Mouse (Mus musculus) midbrain, embryonic 13.5 days (tissue): ENCODE data around the gene Myoz2. TPM values are rescaled to one million over a fixed set of nuclear protein-coding genes. Genes with fewer than 3 reads are reported as not detected.
A peak's percentile ranks its signal among the peaks of the same experiment; 100 is the strongest.

Experiments used
- ATAC-seq: fragments of 200-750 bp; cut with Nextera tagmentation; 2 replicates; pipeline ENCODE4 v1.8.0; 2017; ENCODE audit warnings: mild to moderate bottlenecking, moderate TSS enrichment, moderate library complexity
- H3K27ac ChIP-seq: fragments of 300-500 bp; sonication (generic); 2 replicates; pipeline ENCODE4 v1.5.1; 2015; ENCODE audit warnings: inconsistent platforms, mild to moderate bottlenecking, moderate library complexity
- H3K27me3 ChIP-seq: fragments of 300-500 bp; sonication (generic); 2 replicates; pipeline ENCODE4 v1.6.1; 2015; ENCODE audit warnings: mild to moderate bottlenecking, inconsistent platforms
- H3K36me3 ChIP-seq: fragments of 300-500 bp; sonication (generic); 2 replicates; pipeline ENCODE4 v1.6.1; 2015; ENCODE audit warnings: mild to moderate bottlenecking, inconsistent platforms
- H3K4me1 ChIP-seq: fragments of 300-500 bp; sonication (generic); replicated peaks from 2 replicates; pipeline ENCODE4 v1.6.1; 2015; ENCODE audit warnings: inconsistent platforms
- H3K4me2 ChIP-seq: fragments of 300-500 bp; sonication (generic); replicated peaks from 2 replicates; pipeline ENCODE4 v1.6.1; 2015; ENCODE audit warnings: moderate library complexity, mild to moderate bottlenecking, inconsistent platforms
- H3K4me3 ChIP-seq: fragments of 300-500 bp; sonication (generic); replicated peaks from 2 replicates; pipeline ENCODE4 v1.5.1; 2015; ENCODE audit warnings: mild to moderate bottlenecking, inconsistent platforms
- H3K9ac ChIP-seq: fragments of 300-500 bp; sonication (generic); replicated peaks from 2 replicates; pipeline ENCODE4 v1.6.1; 2015; ENCODE audit warnings: mild to moderate bottlenecking, inconsistent platforms
- H3K9me3 ChIP-seq: fragments of 300-500 bp; sonication (generic); 2 replicates; pipeline ENCODE4 v1.6.1; 2016; ENCODE audit warnings: mild to moderate bottlenecking, inconsistent platforms
- WGBS: fragments of 180-500 bp; shearing (Covaris S2); methylation state at CpG from one replicate; pipeline ENCODE4 v1.1.7; 2015; 5-methylcytosine and 5-hydroxymethylcytosine counted together
- polyA plus RNA-seq: library from polyadenylated mRNA; unstranded; fragments of >200 nt; fragmentation: Nextera tagmentation; extraction: Ambion mirVana; gene quantifications from 2 replicates; pipeline ENCODE4 v1.2.1, GENCODE M21; 2015

The Myoz2 gene
- polyA plus RNA-seq, 1 experiment from 2014 or later = not detected

DNA sequence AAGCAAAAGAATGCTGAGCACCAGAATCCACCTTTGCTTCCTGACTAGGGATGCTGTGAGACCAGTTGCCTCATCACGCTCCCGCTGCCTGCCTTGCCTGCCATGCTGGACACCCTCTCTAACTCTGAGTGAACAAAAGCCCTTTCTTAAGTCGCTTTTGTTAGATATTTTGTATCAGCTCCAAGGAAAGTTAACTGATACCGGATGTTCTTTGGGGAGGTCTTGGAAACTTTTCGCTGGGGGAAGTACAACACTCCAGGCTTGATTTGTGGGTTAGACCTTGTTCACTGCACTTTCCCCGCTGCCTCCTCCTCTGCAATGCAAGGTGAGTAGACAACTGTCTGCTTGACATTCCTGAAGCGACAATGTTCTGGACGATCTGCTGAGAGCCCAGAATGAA, 36.3 kb downstream of the Myoz2 start:
- Histone ChIP-seq H3K27me3 (no peaks in the 10 kb centered on the region), H3K9ac (no peak overlapping the region), H3K4me3 (no peak overlapping the region), H3K36me3 (no peaks in the 10 kb centered on the region), H3K4me1 (no peaks in the 10 kb centered on the region), H3K9me3 (no peaks in the 10 kb centered on the region), H3K4me2 (no peak overlapping the region), H3K27ac (no peak overlapping the region)
- WGBS = 81% methylated on average over 8 of the region's 8 CpGs
- no peak for ATAC-seq

GRCm38 (mm10) chr3:122996968-122997367, 37.8 kb downstream of the Myoz2 start:
- no peak for ATAC-seq
- no peaks in the 10 kb centered on the region for H3K27me3 ChIP-seq
- no peaks in the 10 kb centered on the region for H3K4me1 ChIP-seq
- no peaks in the 10 kb centered on the region for H3K36me3 ChIP-seq
- no peak overlapping the region for H3K9ac ChIP-seq
- H3K4me3 ChIP-seq = no peak overlapping the region
- H3K9me3 ChIP-seq = no peaks in the 10 kb centered on the region
- no peak overlapping the region for H3K27ac ChIP-seq
- H3K4me2 ChIP-seq = no peak overlapping the region
- 91% methylated on average over 1 of the region's 1 CpGs for WGBS

DNA sequence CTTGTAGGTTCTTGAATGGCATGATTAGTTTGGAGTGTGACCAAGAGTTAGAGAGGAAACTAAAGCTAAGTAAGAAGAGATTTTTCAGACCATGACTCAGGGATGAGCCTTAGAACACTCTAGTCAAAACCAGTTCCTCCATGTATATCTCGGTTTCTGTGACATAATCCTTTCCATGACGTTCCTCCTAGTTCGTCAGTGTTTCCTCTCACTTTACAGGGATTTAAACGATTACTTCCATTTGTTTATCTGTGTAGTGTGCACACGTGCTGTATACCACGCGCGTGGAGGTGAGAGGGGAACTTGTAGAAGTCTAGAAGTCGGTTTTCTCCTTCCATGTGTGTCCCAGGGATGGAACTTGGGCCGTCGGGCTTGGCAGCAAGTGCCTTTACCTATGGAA, 47.9 kb downstream of the Myoz2 start:
- Histone ChIP-seq H3K9ac (no peak overlapping the region), H3K9me3 (no peaks in the 10 kb centered on the region), H3K4me3 (no peak overlapping the region), H3K27ac (no peak overlapping the region), H3K36me3 (no peaks in the 10 kb centered on the region), H3K4me2 (no peak overlapping the region), H3K27me3 (no peaks in the 10 kb centered on the region), H3K4me1 (peaks cover 4% of the 10 kb centered on the region; the same call in 1 of the 2 replicates)
- 92% methylated on average over 11 of the region's 11 CpGs for WGBS
- no peak for ATAC-seq

DNA sequence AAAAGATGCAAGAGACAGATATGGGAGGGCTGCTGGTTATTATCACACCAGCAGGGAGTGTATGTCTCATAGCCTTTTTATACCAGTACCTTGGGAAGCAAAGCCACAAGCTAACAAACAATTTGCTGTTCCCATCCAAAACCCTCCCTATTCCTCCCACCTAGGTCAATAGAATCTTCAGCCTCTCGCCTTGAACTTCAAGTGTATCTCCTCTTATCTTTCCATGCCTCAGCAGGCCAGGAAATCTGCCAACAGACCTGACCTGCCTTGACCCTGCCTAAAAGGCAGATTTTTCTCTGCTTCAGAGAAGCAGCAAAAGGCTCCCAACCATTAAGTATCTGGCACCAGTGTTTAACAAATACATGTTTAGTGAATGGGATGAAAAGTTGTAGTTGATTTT, 48.4 kb downstream of the Myoz2 start:
- WGBS = 69% methylated on average over 1 of the region's 1 CpGs
- Histone ChIP-seq H3K4me3 (no peak overlapping the region), H3K9ac (no peak overlapping the region)

DNA sequence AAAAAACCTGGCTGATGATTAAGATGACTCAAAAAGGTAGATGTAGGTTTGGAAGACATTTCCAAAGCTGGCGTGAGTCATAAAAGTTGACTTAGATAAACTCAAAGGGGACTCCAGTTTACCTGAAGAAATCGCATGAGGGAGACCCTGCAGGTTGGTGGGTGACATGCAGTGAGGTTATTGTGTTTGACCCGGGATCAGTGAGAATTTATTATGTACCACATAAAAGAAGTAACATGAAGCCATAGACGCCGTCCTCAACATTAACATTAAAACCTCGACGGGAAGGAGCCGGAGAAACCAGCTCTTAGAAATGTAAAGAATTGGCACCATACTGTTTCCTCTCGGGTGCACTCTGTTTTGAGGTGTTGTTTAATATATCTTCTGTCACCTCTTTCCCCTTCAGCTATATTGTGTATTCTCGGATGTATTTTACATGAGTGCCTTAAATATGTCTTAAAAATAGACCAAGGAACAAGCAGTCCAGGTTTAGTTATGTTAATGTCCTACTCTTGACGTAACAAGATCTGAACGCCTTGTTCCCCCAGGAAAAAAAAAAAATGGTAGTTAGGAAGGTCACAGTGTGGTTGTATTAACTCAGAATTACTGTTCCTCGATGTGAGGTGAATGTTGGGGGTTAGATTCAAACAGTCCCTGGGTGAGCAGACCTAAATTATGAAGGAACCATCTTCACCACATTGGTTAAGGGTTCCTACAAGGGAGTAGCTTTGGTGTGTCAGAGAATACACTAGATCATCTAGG, 49.5 kb downstream of the Myoz2 start:
- H3K4me3 ChIP-seq = peak overlapping the region; percentile 82
- peaks cover 4% of the 10 kb centered on the region; the same call in 1 of the 2 replicates for H3K4me1 ChIP-seq
- ATAC-seq = no peak
- H3K4me2 ChIP-seq = peak overlapping the region; percentile 75
- H3K36me3 ChIP-seq = no peaks in the 10 kb centered on the region
- H3K9me3 ChIP-seq = no peaks in the 10 kb centered on the region
- no peaks in the 10 kb centered on the region for H3K27me3 ChIP-seq
- whole genome bisulfite sequencing = 19% methylated on average over 13 of the region's 13 CpGs
- H3K9ac ChIP-seq = peak overlapping the region; percentile 87
- peak overlapping the region; percentile 91 for H3K27ac ChIP-seq

More for the DNA sequence above, 48.4 kb downstream of the Myoz2 start:
- Histone ChIP-seq H3K27ac (no peak overlapping the region), H3K27me3 (no peaks in the 10 kb centered on the region), H3K4me1 (peaks cover 4% of the 10 kb centered on the region; the same call in 1 of the 2 replicates), H3K36me3 (no peaks in the 10 kb centered on the region), H3K4me2 (no peak overlapping the region), H3K9me3 (no peaks in the 10 kb centered on the region)
- no peak for ATAC-seq

GRCm38 (mm10) chr3:122984249-122985182, 50.3 kb downstream of the Myoz2 start, which contains the start of gene Usp53:
Gene Usp53 (minus strand): TSS chr3:122984510.
- peak; percentile 98 for ATAC-seq
- Histone ChIP-seq H3K27me3 (no peaks in the 10 kb centered on the region), H3K4me1 (peaks cover 4% of the 10 kb centered on the region; the same call in 1 of the 2 replicates), H3K9me3 (no peaks in the 10 kb centered on the region), H3K36me3 (no peaks in the 10 kb centered on the region), H3K4me2 (peak within 1 kb of the TSS; percentile 75), H3K9ac (peak within 1 kb of the TSS; percentile 87), H3K4me3 (peak within 1 kb of the TSS; percentile 82), H3K27ac (peak within 1 kb of the TSS; percentile 91)
- under 1% methylated on average over 73 of the region's 94 CpGs for WGBS

- peak overlapping the region; percentile 76 for H3K9ac ChIP-seq
- H3K36me3 ChIP-seq = no peaks in the 10 kb centered on the region
- H3K27ac ChIP-seq = peak overlapping the region; percentile 90
- peak overlapping the region; percentile 82 for H3K4me3 ChIP-seq
- H3K27me3 ChIP-seq = no peaks in the 10 kb centered on the region
- H3K4me2 ChIP-seq = peak overlapping the region; percentile 75
- H3K9me3 ChIP-seq = no peaks in the 10 kb centered on the region
- peaks cover 4% of the 10 kb centered on the region; the same call in 1 of the 2 replicates for H3K4me1 ChIP-seq
- WGBS = 0% methylated on average over 28 of the region's 30 CpGs
- peak; percentile 93 for ATAC-seq
Observed at GRCm38 (mm10) chr3:122983849-122984248, 51.0 kb downstream of the Myoz2 start.

DNA sequence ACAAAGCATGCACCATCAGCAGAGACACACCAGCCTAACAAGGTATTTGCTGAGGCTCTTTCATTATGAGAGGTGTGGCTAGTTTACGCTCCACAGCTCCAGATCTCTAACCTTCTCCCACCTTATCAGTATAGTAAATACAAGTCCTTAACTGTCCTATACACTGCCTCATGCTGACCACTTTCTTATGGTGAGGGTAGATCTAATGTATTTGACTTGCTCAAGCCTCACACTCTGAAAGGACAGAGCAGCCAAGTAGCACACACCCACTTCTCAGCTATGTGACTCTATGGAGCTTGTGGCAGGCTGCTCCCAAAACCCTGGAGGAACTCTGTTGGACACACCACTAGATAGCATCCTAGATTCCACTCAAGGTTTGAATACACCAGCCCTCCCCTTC, 58.9 kb downstream of the Myoz2 start:
- no peak overlapping the region for H3K4me2 ChIP-seq
- ATAC-seq = no peak
- 90% methylated on average over 1 of the region's 1 CpGs for WGBS
- no peak overlapping the region for H3K27ac ChIP-seq
- H3K4me3 ChIP-seq = no peak overlapping the region
- H3K9ac ChIP-seq = no peak overlapping the region
- H3K9me3 ChIP-seq = no peaks in the 10 kb centered on the region
- 0 out of 2 replicates have a peak, but pooled peaks cover 4% of the 10 kb centered on the region for H3K4me1 ChIP-seq
- H3K27me3 ChIP-seq = no peaks in the 10 kb centered on the region
- no peaks in the 10 kb centered on the region for H3K36me3 ChIP-seq

DNA sequence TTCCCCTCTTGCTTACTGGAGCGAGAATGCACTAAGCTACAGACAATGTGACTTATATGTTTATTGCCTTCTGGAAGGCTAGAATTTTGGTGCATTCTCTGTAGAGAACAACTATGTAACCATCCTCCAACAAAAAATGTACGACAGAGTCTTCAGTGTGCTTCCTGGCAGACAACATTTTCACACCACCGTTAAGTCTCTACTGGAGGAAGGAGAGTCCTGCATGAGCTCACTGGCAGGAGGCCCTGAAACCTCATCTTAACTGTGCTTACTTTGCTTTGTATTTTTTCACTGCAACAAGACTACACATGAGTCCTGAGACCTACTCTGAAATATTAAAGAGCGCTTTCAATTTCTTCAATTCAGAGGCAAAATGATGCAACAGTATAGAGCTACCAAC, 59.5 kb downstream of the Myoz2 start:
- Histone ChIP-seq H3K36me3 (no peaks in the 10 kb centered on the region), H3K27ac (no peak overlapping the region), H3K9ac (no peak overlapping the region), H3K27me3 (no peaks in the 10 kb centered on the region), H3K9me3 (no peaks in the 10 kb centered on the region), H3K4me3 (no peak overlapping the region), H3K4me1 (0 out of 2 replicates have a peak, but pooled peaks cover 4% of the 10 kb centered on the region), H3K4me2 (no peak overlapping the region)
- 86% methylated on average over 4 of the region's 4 CpGs for WGBS
- ATAC-seq = no peak

DNA sequence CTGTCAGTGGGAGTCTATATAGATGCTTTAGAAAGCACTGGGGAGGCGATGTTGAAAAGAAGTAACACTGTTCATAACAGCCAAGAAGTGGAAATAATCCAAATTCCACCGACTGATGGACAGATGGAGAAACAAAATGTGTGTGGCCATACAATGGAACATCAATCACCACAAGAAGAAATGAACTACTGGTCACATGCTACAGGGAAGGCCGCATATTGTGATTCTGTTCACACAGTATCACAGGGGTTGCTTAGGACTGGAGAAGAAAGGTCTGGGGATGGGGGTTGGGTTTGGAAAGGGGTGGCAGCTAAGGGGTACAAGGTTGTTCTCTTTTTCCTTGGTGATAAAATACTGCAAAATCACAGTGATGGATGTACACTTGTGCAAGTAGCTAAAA, 60.0 kb downstream of the Myoz2 start:
- no peak for ATAC-seq
- WGBS = 77% methylated on average over 3 of the region's 3 CpGs

GRCm38 (mm10) chr3:122972126-122972822, 62.5 kb downstream of the Myoz2 start:
- Histone ChIP-seq H3K9me3 (no peaks in the 10 kb centered on the region), H3K27ac (no peak overlapping the region), H3K9ac (no peak overlapping the region), H3K27me3 (no peaks in the 10 kb centered on the region), H3K4me2 (no peak overlapping the region), H3K4me1 (0 out of 2 replicates have a peak, but pooled peaks cover 4% of the 10 kb centered on the region), H3K4me3 (no peak overlapping the region), H3K36me3 (0 out of 2 replicates have a peak, but pooled peaks cover 6% of the 10 kb centered on the region)
- no peak for ATAC-seq
- WGBS = 77% methylated on average over 3 of the region's 3 CpGs

More for the DNA sequence above, 60.0 kb downstream of the Myoz2 start:
- no peaks in the 10 kb centered on the region for H3K9me3 ChIP-seq
- no peak overlapping the region for H3K27ac ChIP-seq
- 0 out of 2 replicates have a peak, but pooled peaks cover 4% of the 10 kb centered on the region for H3K4me1 ChIP-seq
- H3K9ac ChIP-seq = no peak overlapping the region
- H3K27me3 ChIP-seq = no peaks in the 10 kb centered on the region
- no peak overlapping the region for H3K4me3 ChIP-seq
- no peaks in the 10 kb centered on the region for H3K36me3 ChIP-seq
- H3K4me2 ChIP-seq = no peak overlapping the region
